Mouse (Mus musculus): ENCODE results near the gene Usp3.

DNA sequence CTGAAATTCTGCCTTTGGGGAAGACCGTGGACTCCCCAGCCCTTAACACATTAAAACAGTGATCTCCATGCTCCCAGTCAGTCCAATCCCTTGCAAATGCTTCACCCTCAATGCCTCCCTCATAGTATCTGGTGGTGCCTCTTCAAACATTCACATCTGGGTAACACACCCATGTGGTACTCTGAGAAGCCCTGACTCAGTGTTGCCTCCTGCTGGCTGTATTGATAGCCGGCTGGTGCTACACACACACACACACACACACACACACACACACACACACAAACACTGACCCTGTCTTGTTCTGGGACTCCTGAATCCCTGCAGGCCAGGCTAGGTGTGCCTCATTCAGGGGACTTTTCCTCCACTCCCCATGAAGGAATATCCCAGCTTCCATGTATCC is 24.9 kb upstream of the Usp3 start:
- no peak; the same call in 1 of the 2 replicates for TF ChIP-seq CTCF (IDR thresholded peaks at IDR 0.05; ENCODE audit: low read depth)
- TF ChIP-seq EP300 (IDR thresholded peaks at IDR 0.05; ENCODE audit: low read depth): no peak
